Mouse (Mus musculus): ENCODE measurements around the gene Pp2d1.

- TF ChIP-seq CTCF (IDR thresholded peaks at IDR 0.05; ENCODE audit: borderline replicate concordance, insufficient read depth, low read length) (no peak), POLR2A (IDR thresholded peaks at IDR 0.05; ENCODE audit: low read depth, low read length) (no peak)
These were observed 6.8 kb downstream of the Pp2d1 start for GRCm38 (mm10) chr17:53532425-53532824.
